Mouse (Mus musculus) midbrain, embryonic 11.5 days (tissue): ENCODE results near the gene Lrrn4cl. TPM values are rescaled to one million over a fixed set of nuclear protein-coding genes. Genes with fewer than 3 reads are reported as not detected.
A peak's percentile ranks its signal among the peaks of the same experiment; 100 is the strongest.

Source experiments
- ATAC-seq: fragments of 200-750 bp; cut with Nextera tagmentation; 2 replicates; pipeline ENCODE4 v1.8.0; 2017; ENCODE audit warnings: moderate TSS enrichment, moderate library complexity; ENCODE audit not compliant: low FRiP score
- DNase-seq: peaks from one replicate; pipeline ENCODE4 v3.0.0; 2015; ENCODE audit warnings: low spot score; ENCODE audit errors: missing footprints
- H3K27ac ChIP-seq: fragments of 300-500 bp; sonication (generic); 2 replicates; pipeline ENCODE4 v1.5.1; 2014; ENCODE audit warnings: low read depth, low read length
- H3K27me3 ChIP-seq: fragments of 300-500 bp; sonication (generic); 2 replicates; pipeline ENCODE4 v1.6.1; 2014; ENCODE audit warnings: mild to moderate bottlenecking, low read length, moderate library complexity, mixed read lengths; ENCODE audit not compliant: control insufficient read depth, insufficient read depth
- H3K36me3 ChIP-seq: fragments of 300-500 bp; sonication (generic); 2 replicates; pipeline ENCODE4 v1.6.1; 2014; ENCODE audit warnings: mild to moderate bottlenecking, low read length, moderate library complexity, mixed read lengths; ENCODE audit not compliant: control insufficient read depth, insufficient read depth
- H3K4me1 ChIP-seq: fragments of 300-500 bp; sonication (generic); 2 replicates; pipeline ENCODE4 v1.6.1; 2014; ENCODE audit warnings: low read length; ENCODE audit not compliant: control insufficient read depth, insufficient read depth
- H3K4me2 ChIP-seq: fragments of 300-500 bp; sonication (generic); 2 replicates; pipeline ENCODE4 v1.6.1; 2014; ENCODE audit warnings: mild to moderate bottlenecking, moderate library complexity
- H3K4me3 ChIP-seq: fragments of 300-500 bp; sonication (generic); 2 replicates; pipeline ENCODE4 v1.5.1; 2014; ENCODE audit warnings: low read depth, low read length
- H3K9ac ChIP-seq: fragments of 300-500 bp; sonication (generic); 2 replicates; pipeline ENCODE4 v1.6.1; 2014; ENCODE audit warnings: low read length
- H3K9me3 ChIP-seq: fragments of 300-500 bp; sonication (generic); 2 replicates; pipeline ENCODE4 v1.6.1; 2016; ENCODE audit warnings: low read length; ENCODE audit not compliant: control insufficient read depth
- WGBS: fragments of 180-500 bp; shearing (Covaris S2); extraction: QIAGEN DNeasy Blood & Tissue Kit; methylation state at CpG from one replicate; pipeline ENCODE4 v1.1.7; 2014; 5-methylcytosine and 5-hydroxymethylcytosine counted together
- polyA plus RNA-seq: library from polyadenylated mRNA; unstranded; fragments of >200 nt; fragmentation: Nextera tagmentation; extraction: Ambion mirVana; gene quantifications from 2 replicates; pipeline ENCODE4 v1.2.1, GENCODE M21; 2014

Gene Lrrn4cl
- 0.18 and 0.30 TPM in 2 replicates for polyA plus RNA-seq

DNA sequence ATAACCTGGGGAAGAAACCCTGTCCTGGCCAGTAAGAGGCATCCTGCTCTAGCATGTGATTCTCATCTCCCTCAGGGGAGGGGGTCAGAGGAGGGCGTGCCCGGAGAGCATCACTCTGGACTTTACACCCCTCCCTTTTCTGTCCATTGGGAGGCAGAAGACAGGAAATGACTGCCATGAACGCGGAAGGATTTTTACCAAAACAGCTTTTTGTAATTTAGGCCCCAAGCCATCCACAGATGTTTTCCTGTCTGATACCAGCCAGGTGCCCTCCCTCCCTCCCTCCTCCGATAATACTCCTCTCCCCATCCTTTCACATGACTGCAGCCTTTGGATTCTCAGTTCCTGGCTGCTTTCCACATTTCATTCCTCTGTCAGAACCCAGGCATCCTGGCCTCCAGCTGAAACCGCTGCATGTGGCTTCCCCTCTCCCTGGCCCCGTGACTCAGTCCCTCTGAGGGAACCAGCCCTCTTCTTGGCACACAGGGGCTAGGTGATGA lies at the start of gene Lrrn4cl:
Gene Lrrn4cl (plus strand): TSS at position 367 of the 500 bp plus-strand sequence.
- DNase-seq, result no peak
- H3K4me1 ChIP-seq, result no peaks in the 10 kb centered on the region
- no peaks in the 10 kb centered on the region for H3K27me3 ChIP-seq
- WGBS, result 47% methylated on average over 7 of the region's 7 CpGs
- peak; percentile 48; the same call in 1 of the 2 replicates for ATAC-seq
- H3K4me3 ChIP-seq, result no peak within 1 kb of the TSS
- H3K9ac ChIP-seq, result no peak within 1 kb of the TSS
- no peak within 1 kb of the TSS for H3K4me2 ChIP-seq
- H3K9me3 ChIP-seq, result no peaks in the 10 kb centered on the region
- H3K27ac ChIP-seq, result no peak within 1 kb of the TSS
- peaks cover 15% of the 10 kb centered on the region for H3K36me3 ChIP-seq

- H3K27me3 ChIP-seq, result no peaks in the 10 kb centered on the region
- peaks cover 11% of the 10 kb centered on the region for H3K4me1 ChIP-seq
- DNase-seq (peak; percentile 99), ATAC-seq (peak; percentile 98)
- peak within 1 kb of the TSS; percentile 49 for H3K4me2 ChIP-seq
- H3K9me3 ChIP-seq, result no peaks in the 10 kb centered on the region
- peak within 1 kb of the TSS; percentile 57 for H3K4me3 ChIP-seq
- under 1% methylated on average over 30 of the region's 30 CpGs for WGBS
- peak within 1 kb of the TSS; percentile 70 for H3K9ac ChIP-seq
- H3K36me3 ChIP-seq, result peaks cover 8% of the 10 kb centered on the region; the same call in 1 of the 2 replicates
- peak within 1 kb of the TSS; percentile 65; the same call in 1 of the 2 replicates for H3K27ac ChIP-seq
Observed at GRCm38 (mm10) chr19:8802130-8802821, 48.3 kb upstream of the Lrrn4cl start, which contains the start of gene Zbtb3. TSS of gene Zbtb3 (plus strand) at chr19:8802555.

- peak overlapping the region; percentile 33; the same call in 1 of the 2 replicates for H3K9ac ChIP-seq
- no peak overlapping the region for H3K4me3 ChIP-seq
- H3K4me2 ChIP-seq, result peak overlapping the region; percentile 49
Observed at GRCm38 (mm10) chr19:8803204-8803780, 47.3 kb upstream of the Lrrn4cl start.

GRCm38 (mm10) chr19:8803879-8804660 lies 46.5 kb upstream of the Lrrn4cl start:
- H3K4me1 ChIP-seq, result peaks cover 8% of the 10 kb centered on the region
- no peaks in the 10 kb centered on the region for H3K27me3 ChIP-seq
- H3K4me3 ChIP-seq, result no peak overlapping the region
- ATAC-seq (no peak), DNase-seq (no peak)
- WGBS, result 95% methylated on average over 11 of the region's 11 CpGs
- H3K9ac ChIP-seq, result no peak overlapping the region
- H3K27ac ChIP-seq, result no peak overlapping the region
- H3K4me2 ChIP-seq, result no peak overlapping the region
- no peaks in the 10 kb centered on the region for H3K9me3 ChIP-seq
- H3K36me3 ChIP-seq, result peaks cover 8% of the 10 kb centered on the region; the same call in 1 of the 2 replicates

More at GRCm38 (mm10) chr19:8803204-8803780, 47.3 kb upstream of the Lrrn4cl start:
- Histone ChIP-seq H3K27ac (no peak overlapping the region), H3K36me3 (peaks cover 8% of the 10 kb centered on the region; the same call in 1 of the 2 replicates), H3K4me1 (peaks cover 8% of the 10 kb centered on the region), H3K9me3 (no peaks in the 10 kb centered on the region), H3K27me3 (no peaks in the 10 kb centered on the region)
- 89% methylated on average over 9 of the region's 9 CpGs for WGBS
- DNase-seq (no peak), ATAC-seq (no peak)

GRCm38 (mm10) chr19:8806810-8807209 lies 43.8 kb upstream of the Lrrn4cl start:
- peaks cover 21% of the 10 kb centered on the region; the same call in 1 of the 2 replicates for H3K36me3 ChIP-seq
- no peak overlapping the region for H3K4me3 ChIP-seq
- no peaks in the 10 kb centered on the region for H3K9me3 ChIP-seq
- 95% methylated on average over 5 of the region's 5 CpGs for WGBS
- peaks cover 4% of the 10 kb centered on the region for H3K4me1 ChIP-seq
- no peaks in the 10 kb centered on the region for H3K27me3 ChIP-seq
- no peak overlapping the region for H3K27ac ChIP-seq
- ATAC-seq (no peak), DNase-seq (no peak)
- H3K4me2 ChIP-seq, result no peak overlapping the region
- no peak overlapping the region for H3K9ac ChIP-seq

- DNase-seq, result no peak
- Histone ChIP-seq H3K4me2 (no peak overlapping the region), H3K9ac (no peak overlapping the region), H3K4me3 (no peak overlapping the region), H3K27me3 (no peaks in the 10 kb centered on the region), H3K36me3 (peaks cover 12% of the 10 kb centered on the region; the same call in 1 of the 2 replicates), H3K9me3 (no peaks in the 10 kb centered on the region), H3K4me1 (peaks cover 17% of the 10 kb centered on the region), H3K27ac (no peak overlapping the region)
- 83% methylated on average over 11 of the region's 11 CpGs for WGBS
- no peak for ATAC-seq
Observed at GRCm38 (mm10) chr19:8815812-8816211, 34.8 kb upstream of the Lrrn4cl start.

GRCm38 (mm10) chr19:8817001-8817400 lies 33.6 kb upstream of the Lrrn4cl start:
- no peaks in the 10 kb centered on the region for H3K27me3 ChIP-seq
- H3K9me3 ChIP-seq, result no peaks in the 10 kb centered on the region
- DNase-seq (no peak), ATAC-seq (no peak)
- peak overlapping the region; percentile 20; the same call in 1 of the 2 replicates for H3K4me2 ChIP-seq
- peaks cover 21% of the 10 kb centered on the region for H3K4me1 ChIP-seq
- no peak overlapping the region for H3K4me3 ChIP-seq
- peaks cover 8% of the 10 kb centered on the region; the same call in 1 of the 2 replicates for H3K36me3 ChIP-seq
- H3K27ac ChIP-seq, result no peak overlapping the region
- 40% methylated on average over 3 of the region's 3 CpGs for WGBS
- no peak overlapping the region; the same call in 1 of the 2 replicates for H3K9ac ChIP-seq

- WGBS, result 31% methylated on average over 14 of the region's 14 CpGs
- H3K36me3 ChIP-seq, result peaks cover 7% of the 10 kb centered on the region; the same call in 1 of the 2 replicates
- ATAC-seq, result no peak
Observed at GRCm38 (mm10) chr19:8818301-8818798, 32.2 kb upstream of the Lrrn4cl start.

More at GRCm38 (mm10) chr19:8818301-8818798, 32.2 kb upstream of the Lrrn4cl start:
- Histone ChIP-seq H3K27ac (peak overlapping the region; percentile 86; the same call in 1 of the 2 replicates), H3K9ac (peak overlapping the region; percentile 63), H3K4me2 (peak overlapping the region; percentile 83), H3K27me3 (no peaks in the 10 kb centered on the region), H3K4me1 (peaks cover 35% of the 10 kb centered on the region), H3K4me3 (peak overlapping the region; percentile 100), H3K9me3 (no peaks in the 10 kb centered on the region)
- no peak for DNase-seq
